Mouse (Mus musculus) heart, adult 2 months (tissue): ENCODE data around the gene Rora. TPM values are rescaled to one million over a fixed set of nuclear protein-coding genes. Genes with fewer than 3 reads are reported as not detected.
A peak's percentile ranks its signal among the peaks of the same experiment; 100 is the strongest.
"Not testable (repeated sequence)": the region's sequence is repeated elsewhere in the genome, so short reads cannot be mapped to it uniquely, and the experiment has no call there.

Experiments
- DNase-seq, 2 experiments: peaks; one replicate each; pipeline ENCODE4 v3.0.0; 2021
- H3K27ac ChIP-seq: fragments of 200-600 bp; 2 replicates; pipeline ENCODE4 v1.8.1; 2022
- H3K27me3 ChIP-seq: fragments of 200-500 bp; 2 replicates; pipeline ENCODE4 v1.6.1; 2012; ENCODE audit warnings: mild to moderate bottlenecking, low read length, inconsistent platforms, mixed read lengths; ENCODE audit not compliant: control insufficient read depth, insufficient read depth
- H3K36me3 ChIP-seq: fragments of 200-500 bp; 2 replicates; pipeline ENCODE4 v1.6.1; 2012; ENCODE audit warnings: low read length, inconsistent platforms; ENCODE audit not compliant: control insufficient read depth, insufficient read depth
- H3K4me1 ChIP-seq: fragments of 200-500 bp; 2 replicates; pipeline ENCODE4 v1.6.1; 2011; ENCODE audit warnings: low read length; ENCODE audit not compliant: control insufficient read depth, insufficient read depth
- H3K4me3 ChIP-seq: fragments of 200-600 bp; 2 replicates; pipeline ENCODE4 v1.8.1; 2022
- H3K79me2 ChIP-seq: fragments of 200-500 bp; replicated peaks from 2 replicates; pipeline ENCODE4 v1.6.1; 2012; ENCODE audit warnings: mild to moderate bottlenecking, inconsistent platforms, low read length, moderate library complexity, mixed read lengths; ENCODE audit not compliant: control insufficient read depth, insufficient read depth
- H3K9ac ChIP-seq: fragments of 200-500 bp; 2 replicates; pipeline ENCODE4 v1.6.1; 2012; ENCODE audit warnings: low read depth, mild to moderate bottlenecking, control low read depth, inconsistent platforms, low read length, mixed read lengths
- CTCF ChIP-seq: fragments of 200-600 bp; IDR thresholded peaks from 2 replicates; pipeline ENCODE4 v1.8.1; 2022; ENCODE audit warnings: antibody characterized with exemption, mild to moderate bottlenecking, moderate library complexity
- EP300 ChIP-seq: fragments of 200-500 bp; IDR thresholded peaks from 2 replicates; pipeline ENCODE4 v1.6.1; 2011; ENCODE audit warnings: low read depth, low read length, control low read depth; ENCODE audit not compliant: insufficient read depth
- POLR2A ChIP-seq: fragments of 200-500 bp; IDR thresholded peaks from 2 replicates; pipeline ENCODE4 v1.6.1; 2011; ENCODE audit warnings: mild to moderate bottlenecking, low read depth, low read length, control low read depth; ENCODE audit not compliant: insufficient read depth
- WGBS: fragments of 180-500 bp; shearing (Covaris S2); methylation state at CpG from one replicate; pipeline ENCODE4 v1.1.7; 2018; 5-methylcytosine and 5-hydroxymethylcytosine counted together
- intact Hi-C: fragments of 180-260 bp; cut with DNase I; formaldehyde crosslinking; loops from one replicate; pipeline ENCODE4 v1.15.1; 2025
- polyA plus RNA-seq: library from polyadenylated mRNA; depleted of rRNA; stranded (reverse); fragments of >200 nt; gene quantifications from 2 replicates; pipeline ENCODE4 v1.2.3, GENCODE M21; 2012
- total RNA-seq, 2 experiments: library from RNA; stranded (reverse); gene quantifications; 2 replicates each; pipeline ENCODE4 v1.2.3; 2021

Rora gene
- total and polyA plus RNA-seq, 3 experiments: 6.7 to 28.9 (median 21.6) TPM

DNA sequence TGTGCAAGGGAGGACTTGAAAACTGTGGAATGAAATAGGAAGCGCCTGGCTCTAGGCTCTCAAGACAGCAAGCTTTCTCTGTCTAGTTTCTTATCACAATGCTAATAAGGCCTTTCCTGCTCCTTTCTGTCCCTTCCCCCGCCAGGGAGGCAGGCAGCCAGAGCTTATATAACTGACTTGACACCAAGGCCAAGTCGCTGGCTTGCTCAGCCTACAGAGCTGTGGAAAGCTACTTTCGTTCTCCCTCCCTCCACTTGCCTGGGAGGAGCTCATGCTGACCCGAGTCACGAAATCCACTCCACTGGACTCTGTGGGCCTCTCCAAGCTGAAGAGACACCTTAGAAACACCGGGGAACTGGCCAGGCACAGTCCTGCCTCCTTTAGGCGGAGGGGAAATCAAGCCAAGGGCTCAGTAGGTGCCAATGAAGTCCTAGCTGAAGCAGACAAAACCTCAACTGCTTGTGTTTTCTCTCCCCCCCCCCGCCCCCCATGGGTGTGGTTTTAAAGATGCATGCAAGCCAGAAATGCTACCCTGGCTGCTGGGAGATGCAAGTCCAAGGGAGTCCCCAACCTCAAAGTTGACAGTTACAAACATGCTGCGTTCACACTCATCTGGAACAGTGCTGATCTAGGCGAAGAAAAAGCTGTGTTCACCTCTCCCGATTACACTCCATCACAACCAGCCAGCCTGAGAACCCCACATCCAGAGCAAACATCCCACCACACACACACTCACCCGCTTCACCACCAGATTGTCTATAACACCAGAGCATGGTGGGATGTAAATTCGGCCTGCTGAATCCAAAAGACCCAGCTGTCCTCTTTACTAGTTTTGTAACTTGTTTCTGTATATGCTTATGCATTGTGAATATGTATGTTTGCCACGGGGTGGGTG lies 438.8 kb downstream of the Rora start:
- H3K4me3 ChIP-seq: no peak overlapping the region

GRCm38 (mm10) chr9:69100153-69100756 lies 446.7 kb downstream of the Rora start:
- intact Hi-C loops, H3K4me1 ChIP-seq, H3K27ac ChIP-seq, H3K79me2 ChIP-seq, H3K4me3 ChIP-seq, H3K36me3 ChIP-seq, DNase-seq, H3K27me3 ChIP-seq, H3K9ac ChIP-seq: not testable (repeated sequence)
- 95% methylated on average over 5 of the region's 5 CpGs for WGBS

More for the DNA sequence above, 438.8 kb downstream of the Rora start:
- Histone ChIP-seq H3K27me3 (no peaks in the 10 kb centered on the region), H3K4me1 (peaks cover 8% of the 10 kb centered on the region), H3K79me2 (no peaks in the 10 kb centered on the region), H3K36me3 (no peaks in the 10 kb centered on the region), H3K27ac (peak overlapping the region; percentile 85), H3K9ac (peak overlapping the region; percentile 66)
- DNase-seq: peak; percentile 89 to 92
- intact Hi-C loops: loop anchor here (5.0 kb wide), 1 partner anchor 50 kb away; no protein-coding TSS in a partner anchor
- WGBS: 38% methylated on average over 15 of the region's 15 CpGs
- TF ChIP-seq POLR2A: peak; percentile 66
- peak; percentile 95 for TF ChIP-seq EP300
- peak; percentile 28 for TF ChIP-seq CTCF

DNA sequence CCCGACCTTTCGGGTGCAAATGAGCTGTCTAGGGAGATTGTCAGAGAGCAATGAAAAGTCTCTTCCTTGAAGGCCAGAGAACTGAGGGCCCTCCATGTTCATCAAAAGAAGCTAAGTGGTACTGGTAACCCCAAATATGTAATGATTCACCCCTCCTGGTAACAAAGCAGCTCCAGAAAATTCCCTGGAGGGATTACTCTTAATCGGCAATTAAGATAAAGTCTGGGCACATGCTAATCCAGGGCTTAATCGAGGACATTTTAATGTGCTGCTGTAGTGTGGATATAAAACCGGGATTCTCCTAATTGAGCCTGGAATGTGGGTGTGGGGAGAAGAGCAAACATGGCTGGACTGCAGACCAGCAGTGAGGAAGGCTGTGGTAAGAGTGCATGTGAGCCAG lies 450.7 kb downstream of the Rora start:
- Histone ChIP-seq H3K4me1 (no peaks in the 10 kb centered on the region), H3K4me3 (no peak overlapping the region), H3K36me3 (no peaks in the 10 kb centered on the region), H3K27ac (no peak overlapping the region), H3K27me3 (no peaks in the 10 kb centered on the region), H3K9ac (no peak overlapping the region), H3K79me2 (no peaks in the 10 kb centered on the region)
- no peak for TF ChIP-seq CTCF
- TF ChIP-seq POLR2A: no peak
- TF ChIP-seq EP300: no peak
- DNase-seq: no peak
- intact Hi-C loops: no loop called here
- 70% methylated on average over 5 of the region's 5 CpGs for WGBS

- Histone ChIP-seq H3K27me3 (no peaks in the 10 kb centered on the region), H3K4me1 (no peaks in the 10 kb centered on the region; the same call in none of the 2 replicates), H3K9ac (no peak overlapping the region), H3K4me3 (no peak overlapping the region), H3K79me2 (no peaks in the 10 kb centered on the region), H3K36me3 (no peaks in the 10 kb centered on the region), H3K27ac (no peak overlapping the region)
- TF ChIP-seq EP300 (no peak), POLR2A (no peak)
- no peak for DNase-seq
- WGBS: 72% methylated on average over 2 of the region's 2 CpGs
- intact Hi-C loops: no loop called here
These were observed 456.2 kb downstream of the Rora start for GRCm38 (mm10) chr9:69109618-69110300.

DNA sequence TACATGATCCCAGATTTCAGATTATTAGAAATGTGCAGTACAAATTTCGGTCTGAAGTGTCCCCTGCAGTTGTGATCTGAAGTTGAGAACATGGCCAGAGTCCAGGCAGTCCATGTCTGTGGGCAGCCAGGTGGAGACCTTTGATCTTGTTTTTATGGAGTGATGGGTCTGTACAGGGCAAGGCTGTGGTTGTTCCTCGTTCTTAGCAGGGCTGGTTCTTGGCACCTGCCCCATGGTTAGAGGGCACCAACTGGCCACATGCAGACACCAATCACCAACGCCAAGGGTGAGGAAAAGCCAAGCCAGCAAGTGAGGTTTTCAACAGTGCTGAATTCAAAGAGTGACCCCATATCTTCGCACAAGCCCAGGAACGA lies 456.7 kb downstream of the Rora start:
- WGBS: 59% methylated on average over 5 of the region's 5 CpGs
- DNase-seq: no peak
- Histone ChIP-seq H3K4me3 (no peak overlapping the region), H3K4me1 (no peaks in the 10 kb centered on the region; the same call in none of the 2 replicates), H3K9ac (no peak overlapping the region), H3K27ac (no peak overlapping the region), H3K27me3 (no peaks in the 10 kb centered on the region), H3K79me2 (no peaks in the 10 kb centered on the region), H3K36me3 (no peaks in the 10 kb centered on the region)
- TF ChIP-seq EP300: no peak
- no peak for TF ChIP-seq CTCF
- no peak for TF ChIP-seq POLR2A
- intact Hi-C loops: no loop called here
